Mouse (Mus musculus): ENCODE results near the gene Cd28.

DNA sequence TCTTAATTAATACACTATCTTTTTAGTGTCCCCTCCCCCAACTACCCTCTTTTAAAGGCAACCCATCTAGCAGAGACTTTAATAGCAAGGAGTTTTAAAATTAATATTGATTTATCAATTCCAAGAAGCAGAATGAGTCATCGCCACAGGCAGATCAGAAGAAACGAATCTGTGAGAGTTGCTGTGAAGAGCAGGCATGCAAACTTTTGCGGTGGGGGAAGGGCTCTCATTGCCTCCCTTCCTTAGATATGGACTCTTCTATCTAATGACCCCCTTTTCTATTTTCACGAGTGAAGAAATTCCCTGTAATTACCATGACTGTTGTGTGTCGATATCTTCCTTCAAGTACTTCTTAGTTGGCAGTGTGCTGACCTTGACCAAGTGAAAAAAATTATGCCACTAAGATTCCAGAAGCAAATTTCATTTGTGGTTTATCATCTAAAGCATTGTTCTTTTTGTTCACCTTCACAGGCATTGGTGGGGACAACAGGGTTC lies 32.8 kb downstream of the Cd28 start:
- TF ChIP-seq GATA1 (IDR thresholded peaks at IDR 0.05; ENCODE audit: borderline replicate concordance, low read length) (no peak), FLI1 (IDR thresholded peaks at IDR 0.05; ENCODE audit: low read length) (no peak)

All from megakaryocyte, embryonic 14.5 days (primary cell).